Mouse (Mus musculus): ENCODE data around the gene Rexo5. TPM values are rescaled to one million over a fixed set of nuclear protein-coding genes. Genes with fewer than 3 reads are reported as not detected.

The Rexo5 gene
- total and polyA plus RNA-seq, 2 experiments from 2014 or later, result 2.3 to 6.1 TPM

DNA sequence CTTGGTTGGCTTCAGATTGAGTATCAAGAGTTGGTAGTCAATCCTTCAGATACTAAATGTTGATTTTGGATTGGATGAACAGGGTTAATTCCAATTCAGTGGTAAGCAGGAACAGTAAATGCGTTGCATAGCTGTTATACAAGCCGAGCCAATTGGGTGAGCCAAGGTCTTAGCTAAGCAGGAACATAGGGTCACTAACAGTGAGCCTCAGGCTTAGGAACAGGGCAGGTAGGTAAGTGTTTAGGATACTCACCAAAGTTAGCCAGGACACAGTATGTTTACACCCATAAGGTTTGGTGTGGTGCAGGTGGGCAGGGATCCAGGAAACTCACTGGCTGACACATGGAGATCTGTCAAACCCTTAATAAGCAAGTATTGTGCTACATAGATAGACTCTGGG, 53.6 kb downstream of the Rexo5 start:
- Histone ChIP-seq H3K9me3 (ENCODE audit: low read length) (no peaks in the 10 kb centered on the region), H3K4me2 (ENCODE audit: low read depth, low read length, poor library complexity, severe bottlenecking) (no peak overlapping the region), H3K4me3 (ENCODE audit: low read depth, low read length) (no peak overlapping the region), H3K36me3 (ENCODE audit: insufficient read depth, low read length) (no peaks in the 10 kb centered on the region), H3K4me1 (ENCODE audit: insufficient read depth, low read length) (no peaks in the 10 kb centered on the region), H3K27ac (ENCODE audit: low read depth, low read length) (no peak overlapping the region), H3K27me3 (ENCODE audit: insufficient read depth, low read length) (no peaks in the 10 kb centered on the region), H3K9ac (replicated peaks; ENCODE audit: low read length, poor library complexity, severe bottlenecking) (no peak overlapping the region)
- no peak for TF ChIP-seq CTCF (IDR thresholded peaks at IDR 0.05)
- 89% methylated on average over 2 of the region's 2 CpGs for WGBS
- no peak for ATAC-seq (ENCODE audit: low FRiP score)
- DNase-seq (ENCODE audit: low spot score), result no peak

GRCm38 (mm10) chr7:119849096-119849495, 55.3 kb downstream of the Rexo5 start:
- H3K4me3 ChIP-seq (ENCODE audit: low read depth, low read length), result no peak overlapping the region
- H3K4me2 ChIP-seq (ENCODE audit: low read depth, low read length, poor library complexity, severe bottlenecking), result no peak overlapping the region
- H3K36me3 ChIP-seq (ENCODE audit: insufficient read depth, low read length), result no peaks in the 10 kb centered on the region
- peak; percentile 47; the same call in 1 of the 2 replicates for ATAC-seq (ENCODE audit: low FRiP score)
- 0% methylated on average over 1 of the region's 1 CpGs for whole genome bisulfite sequencing
- no peaks in the 10 kb centered on the region for H3K4me1 ChIP-seq (ENCODE audit: insufficient read depth, low read length)
- peak; percentile 58 for DNase-seq (ENCODE audit: low spot score)
- H3K9ac ChIP-seq (replicated peaks; ENCODE audit: low read length, poor library complexity, severe bottlenecking), result no peak overlapping the region
- no peak overlapping the region for H3K27ac ChIP-seq (ENCODE audit: low read depth, low read length)
- H3K9me3 ChIP-seq (ENCODE audit: low read length), result no peaks in the 10 kb centered on the region
- peak; percentile 99 for TF ChIP-seq CTCF (IDR thresholded peaks at IDR 0.05)
- H3K27me3 ChIP-seq (ENCODE audit: insufficient read depth, low read length), result no peaks in the 10 kb centered on the region

GRCm38 (mm10) chr7:119850737-119851136, 56.9 kb downstream of the Rexo5 start:
- Histone ChIP-seq H3K4me2 (ENCODE audit: low read depth, low read length, poor library complexity, severe bottlenecking) (no peak overlapping the region), H3K9me3 (ENCODE audit: low read length) (no peaks in the 10 kb centered on the region), H3K27ac (ENCODE audit: low read depth, low read length) (no peak overlapping the region), H3K4me1 (ENCODE audit: insufficient read depth, low read length) (no peaks in the 10 kb centered on the region), H3K4me3 (ENCODE audit: low read depth, low read length) (no peak overlapping the region), H3K36me3 (ENCODE audit: insufficient read depth, low read length) (no peaks in the 10 kb centered on the region), H3K9ac (replicated peaks; ENCODE audit: low read length, poor library complexity, severe bottlenecking) (no peak overlapping the region), H3K27me3 (ENCODE audit: insufficient read depth, low read length) (no peaks in the 10 kb centered on the region)
- TF ChIP-seq CTCF (IDR thresholded peaks at IDR 0.05), result no peak
- no peak for ATAC-seq (ENCODE audit: low FRiP score)
- WGBS, result 87% methylated on average over 5 of the region's 5 CpGs
- DNase-seq (ENCODE audit: low spot score), result no peak

DNA sequence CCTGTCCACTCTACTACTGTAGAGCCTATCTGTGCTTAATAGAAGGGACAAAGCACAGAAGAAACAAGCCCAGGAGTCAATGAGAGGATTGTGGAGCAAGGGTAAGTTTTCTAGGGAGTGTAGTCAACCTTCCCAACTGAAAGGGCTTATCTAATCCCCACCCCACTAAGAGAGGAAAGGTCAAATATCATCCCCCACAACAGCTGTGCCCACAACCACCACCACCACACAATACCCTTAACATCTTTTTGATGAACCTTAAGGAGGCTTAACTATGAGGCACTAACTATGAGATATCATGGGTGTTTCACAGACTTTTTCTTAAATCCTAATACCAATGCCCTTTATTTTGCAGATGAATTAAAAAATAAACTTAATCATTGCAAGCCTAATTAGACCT, 58.7 kb downstream of the Rexo5 start:
- no peak overlapping the region for H3K4me3 ChIP-seq (ENCODE audit: low read depth, low read length)
- no peak for ATAC-seq (ENCODE audit: low FRiP score)
- H3K9ac ChIP-seq (replicated peaks; ENCODE audit: low read length, poor library complexity, severe bottlenecking), result no peak overlapping the region
- no peak overlapping the region for H3K27ac ChIP-seq (ENCODE audit: low read depth, low read length)
- no peaks in the 10 kb centered on the region for H3K4me1 ChIP-seq (ENCODE audit: insufficient read depth, low read length)
- no peak for DNase-seq (ENCODE audit: low spot score)
- H3K9me3 ChIP-seq (ENCODE audit: low read length), result no peaks in the 10 kb centered on the region
- H3K4me2 ChIP-seq (ENCODE audit: low read depth, low read length, poor library complexity, severe bottlenecking), result no peak overlapping the region
- H3K27me3 ChIP-seq (ENCODE audit: insufficient read depth, low read length), result no peaks in the 10 kb centered on the region
- no peak for TF ChIP-seq CTCF (IDR thresholded peaks at IDR 0.05)
- H3K36me3 ChIP-seq (ENCODE audit: insufficient read depth, low read length), result 0 out of 2 replicates have a peak, but pooled peaks cover 2% of the 10 kb centered on the region

GRCm38 (mm10) chr7:119853186-119853585, 59.4 kb downstream of the Rexo5 start:
- Histone ChIP-seq H3K9ac (replicated peaks; ENCODE audit: low read length, poor library complexity, severe bottlenecking) (no peak overlapping the region), H3K4me1 (ENCODE audit: insufficient read depth, low read length) (no peaks in the 10 kb centered on the region), H3K9me3 (ENCODE audit: low read length) (no peaks in the 10 kb centered on the region), H3K4me2 (ENCODE audit: low read depth, low read length, poor library complexity, severe bottlenecking) (no peak overlapping the region), H3K27me3 (ENCODE audit: insufficient read depth, low read length) (no peaks in the 10 kb centered on the region), H3K36me3 (ENCODE audit: insufficient read depth, low read length) (0 out of 2 replicates have a peak, but pooled peaks cover 6% of the 10 kb centered on the region), H3K4me3 (ENCODE audit: low read depth, low read length) (no peak overlapping the region), H3K27ac (ENCODE audit: low read depth, low read length) (no peak overlapping the region)
- DNase-seq (ENCODE audit: low spot score), result no peak
- no peak for TF ChIP-seq CTCF (IDR thresholded peaks at IDR 0.05)
- 96% methylated on average over 1 of the region's 1 CpGs for WGBS
- no peak for ATAC-seq (ENCODE audit: low FRiP score)

GRCm38 (mm10) chr7:119854362-119854761, 60.6 kb downstream of the Rexo5 start:
- Histone ChIP-seq H3K27ac (ENCODE audit: low read depth, low read length) (no peak overlapping the region), H3K4me1 (ENCODE audit: insufficient read depth, low read length) (no peaks in the 10 kb centered on the region), H3K9me3 (ENCODE audit: low read length) (no peaks in the 10 kb centered on the region), H3K4me3 (ENCODE audit: low read depth, low read length) (no peak overlapping the region), H3K36me3 (ENCODE audit: insufficient read depth, low read length) (peaks cover 10% of the 10 kb centered on the region; the same call in 1 of the 2 replicates), H3K4me2 (ENCODE audit: low read depth, low read length, poor library complexity, severe bottlenecking) (no peak overlapping the region), H3K9ac (replicated peaks; ENCODE audit: low read length, poor library complexity, severe bottlenecking) (no peak overlapping the region), H3K27me3 (ENCODE audit: insufficient read depth, low read length) (no peaks in the 10 kb centered on the region)
- ATAC-seq (ENCODE audit: low FRiP score), result no peak
- 92% methylated on average over 2 of the region's 2 CpGs for WGBS
- no peak for TF ChIP-seq CTCF (IDR thresholded peaks at IDR 0.05)
- no peak for DNase-seq (ENCODE audit: low spot score)

Data from midbrain, postnatal 0 days (tissue).